Mouse (Mus musculus): Measurements from ENCODE around the gene Nup205. TPM values are rescaled to one million over a fixed set of nuclear protein-coding genes. Genes with fewer than 3 reads are reported as not detected.

Gene Nup205
- total RNA-seq, 2 experiments from 2014 or later, result 32.4 to 41.6 TPM

- peak; percentile 40 for DNase-seq
Observed at GRCm38 (mm10) chr6:35288114-35288761, 111.0 kb downstream of the Nup205 start.

- DNase-seq, result no peak
Observed at GRCm38 (mm10) chr6:35288920-35289319, 111.7 kb downstream of the Nup205 start.

GRCm38 (mm10) chr6:35289676-35290075, 112.5 kb downstream of the Nup205 start:
- DNase-seq, result no peak

- DNase-seq, result no peak
Observed at GRCm38 (mm10) chr6:35294964-35295363, 117.7 kb downstream of the Nup205 start.

- DNase-seq, result peak; percentile 85
Observed at GRCm38 (mm10) chr6:35297001-35297400, 119.8 kb downstream of the Nup205 start.

Other genes starting within 250 kb of the Nup205 start
- gene Slc23a4, start 189.0 kb upstream of the Nup205 start, total RNA-seq (2021), result under 1 TPM; 0.12 to 0.30 TPM
- gene Cnot4, start 43.7 kb upstream of the Nup205 start, total RNA-seq (2021), result 10 to 100 TPM; 18.2 to 23.4 TPM
- gene Slc13a4, start 130.7 kb downstream of the Nup205 start, total RNA-seq (2021), result under 1 TPM; 0.30 to 0.33 TPM
- 1 to 10 TPM; 1.1 to 2.6 TPM for gene Fam180a, start 148.7 kb downstream of the Nup205 start, total RNA-seq (2021)

Measured in adrenal gland, postnatal 10 days (tissue).